Mouse (Mus musculus) right cerebral cortex, adult 18-20 months (tissue): ENCODE results near the gene Gm8229.
"Not testable (repeated sequence)": the region's sequence is repeated elsewhere in the genome, so short reads cannot be mapped to it uniquely, and the experiment has no call there.

Experiments used
- DNase-seq: peaks from one replicate; pipeline ENCODE4 v3.0.0; 2022; ENCODE audit warnings: mixed read lengths

Gm8229 gene

GRCm38 (mm10) chr14:44365057-44365456 lies at the start of gene Gm8229:
TSS of gene Gm8229 (plus strand) at chr14:44365357.
- not testable (repeated sequence) for DNase-seq

GRCm38 (mm10) chr14:44338484-44338883 lies 26.7 kb upstream of the Gm8229 start, which contains the start of gene Gm5930:
TSS of gene Gm5930 (minus strand) at chr14:44338584.
- not testable (repeated sequence) for DNase-seq

DNA sequence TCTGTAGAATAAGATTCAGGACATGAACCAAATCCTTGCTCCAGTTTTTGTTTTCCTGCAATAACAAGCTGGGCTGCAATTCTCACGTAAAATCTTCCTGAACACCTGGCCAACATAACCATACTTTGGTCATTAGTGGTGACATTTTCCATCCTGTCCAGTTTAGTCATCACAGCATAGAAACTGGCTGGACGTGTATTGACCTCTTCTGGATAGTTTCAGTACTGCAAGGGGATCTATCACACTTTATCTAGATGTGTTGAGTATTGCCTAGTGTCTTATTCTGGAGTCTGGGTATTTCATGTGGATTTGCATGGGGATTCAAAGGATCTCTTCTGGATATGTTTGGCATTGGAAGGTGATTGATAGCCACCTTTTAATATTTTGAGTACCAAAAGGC lies 3.7 kb upstream of the Gm8229 start:
- not testable (repeated sequence) for DNase-seq

GRCm38 (mm10) chr14:44362301-44362700 lies 2.9 kb upstream of the Gm8229 start:
- not testable (repeated sequence) for DNase-seq

- not testable (repeated sequence) for DNase-seq
These were observed 19.1 kb downstream of the Gm8229 start for GRCm38 (mm10) chr14:44384233-44384632.

- not testable (repeated sequence) for DNase-seq
These were observed 45.4 kb downstream of the Gm8229 start, which contains the start of gene Gm3371 for GRCm38 (mm10) chr14:44410588-44410987. TSS of gene Gm3371 (minus strand) at chr14:44410688.
